Mouse (Mus musculus): ENCODE measurements around the gene Jmjd1c. TPM values are rescaled to one million over a fixed set of nuclear protein-coding genes. Genes with fewer than 3 reads are reported as not detected.

Jmjd1c gene
- polyA plus RNA-seq, 1 experiment from 2014 or later = 10.9 TPM

- Histone ChIP-seq H3K4me2 (ENCODE audit: low read depth, low read length) (no peak overlapping the region), H3K27ac (ENCODE audit: low read length) (no peak overlapping the region), H3K4me1 (ENCODE audit: control insufficient read depth, low read depth, low read length) (peaks cover 5% of the 10 kb centered on the region), H3K4me3 (ENCODE audit: low read depth, low read length) (no peak overlapping the region), H3K36me3 (ENCODE audit: control insufficient read depth, insufficient read depth) (no peaks in the 10 kb centered on the region), H3K9me3 (replicated peaks; ENCODE audit: control insufficient read depth, low read length) (no peaks in the 10 kb centered on the region), H3K27me3 (ENCODE audit: control insufficient read depth, insufficient read depth, low read depth, low read length) (no peaks in the 10 kb centered on the region), H3K9ac (ENCODE audit: low read depth, low read length) (no peak overlapping the region)
- 64% methylated on average over 4 of the region's 4 CpGs for WGBS (ENCODE audit: insufficient replicate concordance)
- no peak for ATAC-seq (ENCODE audit: low read depth)
Observed at GRCm38 (mm10) chr10:67082531-67082930, 13.4 kb upstream of the Jmjd1c start.

- H3K9me3 ChIP-seq (replicated peaks; ENCODE audit: control insufficient read depth, low read length) = no peaks in the 10 kb centered on the region
- H3K9ac ChIP-seq (ENCODE audit: low read depth, low read length) = no peak overlapping the region
- no peak for ATAC-seq (ENCODE audit: low read depth)
- H3K27me3 ChIP-seq (ENCODE audit: control insufficient read depth, insufficient read depth, low read depth, low read length) = no peaks in the 10 kb centered on the region
- H3K4me3 ChIP-seq (ENCODE audit: low read depth, low read length) = no peak overlapping the region
- no peaks in the 10 kb centered on the region for H3K36me3 ChIP-seq (ENCODE audit: control insufficient read depth, insufficient read depth)
- peaks cover 5% of the 10 kb centered on the region for H3K4me1 ChIP-seq (ENCODE audit: control insufficient read depth, low read depth, low read length)
- no peak overlapping the region for H3K4me2 ChIP-seq (ENCODE audit: low read depth, low read length)
- 75% methylated on average over 10 of the region's 10 CpGs for WGBS (ENCODE audit: insufficient replicate concordance)
- H3K27ac ChIP-seq (ENCODE audit: low read length) = no peak overlapping the region
Observed at GRCm38 (mm10) chr10:67083446-67084166, 12.3 kb upstream of the Jmjd1c start.

- H3K4me3 ChIP-seq (ENCODE audit: low read depth, low read length) = no peak overlapping the region
- no peak overlapping the region for H3K9ac ChIP-seq (ENCODE audit: low read depth, low read length)
- no peaks in the 10 kb centered on the region for H3K36me3 ChIP-seq (ENCODE audit: control insufficient read depth, insufficient read depth)
- ATAC-seq (ENCODE audit: low read depth) = no peak
- no peak overlapping the region for H3K27ac ChIP-seq (ENCODE audit: low read length)
- WGBS (ENCODE audit: insufficient replicate concordance) = 81% methylated on average over 10 of the region's 10 CpGs
- no peaks in the 10 kb centered on the region for H3K9me3 ChIP-seq (replicated peaks; ENCODE audit: control insufficient read depth, low read length)
- H3K4me1 ChIP-seq (ENCODE audit: control insufficient read depth, low read depth, low read length) = no peaks in the 10 kb centered on the region
- H3K4me2 ChIP-seq (ENCODE audit: low read depth, low read length) = no peak overlapping the region
- no peaks in the 10 kb centered on the region for H3K27me3 ChIP-seq (ENCODE audit: control insufficient read depth, insufficient read depth, low read depth, low read length)
Observed at GRCm38 (mm10) chr10:67085124-67085523, 10.8 kb upstream of the Jmjd1c start.

- Histone ChIP-seq H3K4me1 (ENCODE audit: control insufficient read depth, low read depth, low read length) (no peaks in the 10 kb centered on the region), H3K4me3 (ENCODE audit: low read depth, low read length) (no peak overlapping the region), H3K27ac (ENCODE audit: low read length) (no peak overlapping the region), H3K9me3 (replicated peaks; ENCODE audit: control insufficient read depth, low read length) (no peaks in the 10 kb centered on the region), H3K4me2 (ENCODE audit: low read depth, low read length) (no peak overlapping the region), H3K9ac (ENCODE audit: low read depth, low read length) (no peak overlapping the region), H3K36me3 (ENCODE audit: control insufficient read depth, insufficient read depth) (no peaks in the 10 kb centered on the region), H3K27me3 (ENCODE audit: control insufficient read depth, insufficient read depth, low read depth, low read length) (no peaks in the 10 kb centered on the region)
- WGBS (ENCODE audit: insufficient replicate concordance) = 73% methylated on average over 7 of the region's 7 CpGs
- no peak for ATAC-seq (ENCODE audit: low read depth)
Observed at GRCm38 (mm10) chr10:67085916-67086315, 10.0 kb upstream of the Jmjd1c start.

GRCm38 (mm10) chr10:67087447-67088226 is 8.3 kb upstream of the Jmjd1c start:
- WGBS (ENCODE audit: insufficient replicate concordance) = 71% methylated on average over 5 of the region's 5 CpGs
- peak; percentile 67; the same call in 1 of the 2 replicates for ATAC-seq (ENCODE audit: low read depth)
- no peak overlapping the region for H3K4me2 ChIP-seq (ENCODE audit: low read depth, low read length)
- H3K4me3 ChIP-seq (ENCODE audit: low read depth, low read length) = no peak overlapping the region
- no peak overlapping the region for H3K9ac ChIP-seq (ENCODE audit: low read depth, low read length)
- no peak overlapping the region for H3K27ac ChIP-seq (ENCODE audit: low read length)
- no peaks in the 10 kb centered on the region for H3K36me3 ChIP-seq (ENCODE audit: control insufficient read depth, insufficient read depth)
- H3K27me3 ChIP-seq (ENCODE audit: control insufficient read depth, insufficient read depth, low read depth, low read length) = no peaks in the 10 kb centered on the region
- H3K9me3 ChIP-seq (replicated peaks; ENCODE audit: control insufficient read depth, low read length) = no peaks in the 10 kb centered on the region
- H3K4me1 ChIP-seq (ENCODE audit: control insufficient read depth, low read depth, low read length) = no peaks in the 10 kb centered on the region

- no peak for ATAC-seq (ENCODE audit: low read depth)
- Histone ChIP-seq H3K27me3 (ENCODE audit: control insufficient read depth, insufficient read depth, low read depth, low read length) (no peaks in the 10 kb centered on the region), H3K4me2 (ENCODE audit: low read depth, low read length) (no peak overlapping the region), H3K4me3 (ENCODE audit: low read depth, low read length) (no peak overlapping the region), H3K27ac (ENCODE audit: low read length) (no peak overlapping the region), H3K36me3 (ENCODE audit: control insufficient read depth, insufficient read depth) (no peaks in the 10 kb centered on the region), H3K4me1 (ENCODE audit: control insufficient read depth, low read depth, low read length) (no peaks in the 10 kb centered on the region), H3K9ac (ENCODE audit: low read depth, low read length) (no peak overlapping the region), H3K9me3 (replicated peaks; ENCODE audit: control insufficient read depth, low read length) (no peaks in the 10 kb centered on the region)
- 63% methylated on average over 4 of the region's 4 CpGs for WGBS (ENCODE audit: insufficient replicate concordance)
Observed at GRCm38 (mm10) chr10:67090611-67091010, 5.3 kb upstream of the Jmjd1c start.

- Histone ChIP-seq H3K4me3 (ENCODE audit: low read depth, low read length) (no peak overlapping the region), H3K4me1 (ENCODE audit: control insufficient read depth, low read depth, low read length) (peaks cover 13% of the 10 kb centered on the region), H3K27ac (ENCODE audit: low read length) (no peak overlapping the region), H3K9ac (ENCODE audit: low read depth, low read length) (no peak overlapping the region), H3K36me3 (ENCODE audit: control insufficient read depth, insufficient read depth) (no peaks in the 10 kb centered on the region), H3K27me3 (ENCODE audit: control insufficient read depth, insufficient read depth, low read depth, low read length) (no peaks in the 10 kb centered on the region; the same call in 1 of the 2 replicates), H3K9me3 (replicated peaks; ENCODE audit: control insufficient read depth, low read length) (no peaks in the 10 kb centered on the region), H3K4me2 (ENCODE audit: low read depth, low read length) (no peak overlapping the region)
- no peak for ATAC-seq (ENCODE audit: low read depth)
- WGBS (ENCODE audit: insufficient replicate concordance) = 51% methylated on average over 7 of the region's 7 CpGs
Observed at GRCm38 (mm10) chr10:67094922-67095321, 1.0 kb upstream of the Jmjd1c start.

- no peaks in the 10 kb centered on the region for H3K36me3 ChIP-seq (ENCODE audit: control insufficient read depth, insufficient read depth)
- WGBS (ENCODE audit: insufficient replicate concordance) = under 1% methylated on average over 76 of the region's 97 CpGs
- no peaks in the 10 kb centered on the region; the same call in 1 of the 2 replicates for H3K27me3 ChIP-seq (ENCODE audit: control insufficient read depth, insufficient read depth, low read depth, low read length)
- H3K4me1 ChIP-seq (ENCODE audit: control insufficient read depth, low read depth, low read length) = peaks cover 13% of the 10 kb centered on the region
- peak within 1 kb of the TSS; percentile 90 for H3K27ac ChIP-seq (ENCODE audit: low read length)
- peak within 1 kb of the TSS; percentile 82 for H3K4me3 ChIP-seq (ENCODE audit: low read depth, low read length)
- peak within 1 kb of the TSS; percentile 90 for H3K9ac ChIP-seq (ENCODE audit: low read depth, low read length)
- no peaks in the 10 kb centered on the region for H3K9me3 ChIP-seq (replicated peaks; ENCODE audit: control insufficient read depth, low read length)
- ATAC-seq (ENCODE audit: low read depth) = peak; percentile 91
- peak within 1 kb of the TSS; percentile 84 for H3K4me2 ChIP-seq (ENCODE audit: low read depth, low read length)
Observed at GRCm38 (mm10) chr10:67096621-67097436, 904 bp downstream of the Jmjd1c start, which contains the start of gene Reep3. Gene Reep3 (minus strand): TSS chr10:67096945.

Data from liver, embryonic 16.5 days (tissue).